Mouse (Mus musculus) midbrain, embryonic 11.5 days (tissue): Measurements from ENCODE around the gene Dpy19l3. TPM values are rescaled to one million over a fixed set of nuclear protein-coding genes. Genes with fewer than 3 reads are reported as not detected.
A peak's percentile ranks its signal among the peaks of the same experiment; 100 is the strongest.

Experiments used
- ATAC-seq: fragments of 200-750 bp; cut with Nextera tagmentation; 2 replicates; pipeline ENCODE4 v1.8.0; 2017; ENCODE audit warnings: moderate TSS enrichment, moderate library complexity; ENCODE audit not compliant: low FRiP score
- DNase-seq: peaks from one replicate; pipeline ENCODE4 v3.0.0; 2015; ENCODE audit warnings: low spot score; ENCODE audit errors: missing footprints
- H3K27ac ChIP-seq: fragments of 300-500 bp; sonication (generic); 2 replicates; pipeline ENCODE4 v1.5.1; 2014; ENCODE audit warnings: low read depth, low read length
- H3K27me3 ChIP-seq: fragments of 300-500 bp; sonication (generic); 2 replicates; pipeline ENCODE4 v1.6.1; 2014; ENCODE audit warnings: mild to moderate bottlenecking, low read length, moderate library complexity, mixed read lengths; ENCODE audit not compliant: control insufficient read depth, insufficient read depth
- H3K36me3 ChIP-seq: fragments of 300-500 bp; sonication (generic); 2 replicates; pipeline ENCODE4 v1.6.1; 2014; ENCODE audit warnings: mild to moderate bottlenecking, low read length, moderate library complexity, mixed read lengths; ENCODE audit not compliant: control insufficient read depth, insufficient read depth
- H3K4me1 ChIP-seq: fragments of 300-500 bp; sonication (generic); 2 replicates; pipeline ENCODE4 v1.6.1; 2014; ENCODE audit warnings: low read length; ENCODE audit not compliant: control insufficient read depth, insufficient read depth
- H3K4me2 ChIP-seq: fragments of 300-500 bp; sonication (generic); 2 replicates; pipeline ENCODE4 v1.6.1; 2014; ENCODE audit warnings: mild to moderate bottlenecking, moderate library complexity
- H3K4me3 ChIP-seq: fragments of 300-500 bp; sonication (generic); 2 replicates; pipeline ENCODE4 v1.5.1; 2014; ENCODE audit warnings: low read depth, low read length
- H3K9ac ChIP-seq: fragments of 300-500 bp; sonication (generic); 2 replicates; pipeline ENCODE4 v1.6.1; 2014; ENCODE audit warnings: low read length
- H3K9me3 ChIP-seq: fragments of 300-500 bp; sonication (generic); 2 replicates; pipeline ENCODE4 v1.6.1; 2016; ENCODE audit warnings: low read length; ENCODE audit not compliant: control insufficient read depth
- WGBS: fragments of 180-500 bp; shearing (Covaris S2); extraction: QIAGEN DNeasy Blood & Tissue Kit; methylation state at CpG from one replicate; pipeline ENCODE4 v1.1.7; 2014; 5-methylcytosine and 5-hydroxymethylcytosine counted together
- polyA plus RNA-seq: library from polyadenylated mRNA; unstranded; fragments of >200 nt; fragmentation: Nextera tagmentation; extraction: Ambion mirVana; gene quantifications from 2 replicates; pipeline ENCODE4 v1.2.1, GENCODE M21; 2014

Dpy19l3 gene
- polyA plus RNA-seq, 1 experiment from 2014 or later: 37.2 TPM

DNA sequence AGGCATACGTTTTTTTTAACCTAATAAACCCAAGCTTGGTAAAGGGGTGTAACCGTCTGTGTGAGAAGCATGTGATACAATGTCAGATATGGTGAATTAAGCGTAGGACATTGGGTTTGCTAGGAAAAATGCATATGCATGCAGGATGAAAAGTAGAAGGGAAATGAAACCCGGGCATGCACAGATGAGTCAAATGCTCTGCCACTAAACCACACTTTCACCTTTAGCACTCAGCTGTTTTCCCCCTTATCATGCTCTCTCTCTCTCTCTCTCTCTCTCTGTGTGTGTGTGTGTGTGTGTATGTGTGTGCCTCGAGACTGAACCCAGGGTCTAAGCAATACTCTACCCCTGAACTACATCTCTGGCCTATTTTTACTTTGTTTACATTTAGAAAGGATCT lies 11.9 kb downstream of the Dpy19l3 start:
- H3K4me1 ChIP-seq: 0 out of 2 replicates have a peak, but pooled peaks cover 3% of the 10 kb centered on the region
- H3K27ac ChIP-seq: no peak overlapping the region
- no peaks in the 10 kb centered on the region for H3K27me3 ChIP-seq
- no peak for DNase-seq
- H3K4me2 ChIP-seq: no peak overlapping the region
- no peak overlapping the region for H3K4me3 ChIP-seq
- H3K9me3 ChIP-seq: no peaks in the 10 kb centered on the region; the same call in 1 of the 2 replicates
- H3K9ac ChIP-seq: no peak overlapping the region
- 93% methylated on average over 5 of the region's 5 CpGs for WGBS
- ATAC-seq: no peak
- peaks cover 13% of the 10 kb centered on the region for H3K36me3 ChIP-seq

DNA sequence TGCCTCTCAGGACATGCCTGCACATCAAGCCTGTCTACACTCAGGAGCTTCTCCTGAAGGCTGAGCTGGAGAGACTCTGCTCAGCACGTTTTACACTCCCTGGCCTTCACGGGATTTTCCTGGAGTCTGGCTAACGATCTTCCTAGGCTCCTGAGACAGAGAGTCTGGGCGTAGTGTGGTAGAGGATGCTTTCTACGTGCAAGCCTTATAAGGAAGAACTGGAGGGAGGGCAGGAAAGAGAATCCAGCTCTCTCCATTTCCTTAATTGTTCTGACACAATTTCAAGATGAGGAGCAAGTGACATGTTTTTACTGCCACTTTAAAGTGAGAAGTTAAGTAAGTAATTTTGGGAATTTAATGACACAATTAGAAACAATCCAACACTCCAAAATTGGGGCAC lies 12.4 kb downstream of the Dpy19l3 start:
- H3K4me1 ChIP-seq: no peaks in the 10 kb centered on the region
- DNase-seq (no peak), ATAC-seq (no peak)
- H3K4me3 ChIP-seq: no peak overlapping the region
- H3K4me2 ChIP-seq: no peak overlapping the region
- H3K9me3 ChIP-seq: no peaks in the 10 kb centered on the region; the same call in 1 of the 2 replicates
- 91% methylated on average over 5 of the region's 5 CpGs for WGBS
- H3K9ac ChIP-seq: no peak overlapping the region
- H3K27ac ChIP-seq: no peak overlapping the region
- peaks cover 13% of the 10 kb centered on the region for H3K36me3 ChIP-seq
- no peaks in the 10 kb centered on the region for H3K27me3 ChIP-seq

DNA sequence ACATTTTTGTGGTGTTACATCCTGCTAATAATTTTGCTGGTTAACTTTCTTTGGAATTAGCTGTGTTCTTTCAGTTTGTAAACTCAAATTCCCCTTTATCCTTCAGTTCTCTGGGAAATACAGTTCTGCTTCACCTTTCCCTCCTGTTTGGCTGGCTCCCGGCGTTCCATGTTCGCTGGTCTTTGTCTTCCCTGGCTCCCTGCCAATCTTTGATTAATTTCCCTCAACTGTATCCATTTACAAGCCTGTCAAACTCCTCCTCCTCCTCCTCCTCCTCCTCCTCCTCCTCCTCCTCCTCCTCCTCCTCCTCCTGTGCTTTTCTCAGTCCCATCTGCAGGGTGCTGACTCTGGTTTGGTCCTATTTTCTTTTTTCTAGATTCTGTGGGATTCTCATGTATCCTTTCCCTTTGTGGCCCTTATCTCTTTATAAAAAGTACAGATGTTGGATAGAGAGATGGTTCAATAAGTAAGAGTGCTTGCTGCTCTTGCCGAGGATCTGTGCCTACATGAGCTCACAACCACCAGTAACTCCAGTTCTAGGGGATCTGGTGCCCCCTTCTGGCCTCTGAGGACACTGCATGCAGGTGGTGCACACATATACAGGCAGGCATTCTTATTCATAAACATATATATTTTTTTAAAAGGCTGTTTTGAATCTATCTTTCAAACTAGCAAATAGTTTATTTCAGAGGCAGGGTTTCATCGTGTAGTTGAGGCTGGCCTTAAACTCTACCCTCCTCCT lies 13.6 kb downstream of the Dpy19l3 start:
- peaks cover 13% of the 10 kb centered on the region for H3K36me3 ChIP-seq
- H3K9ac ChIP-seq: no peak overlapping the region
- 90% methylated on average over 5 of the region's 5 CpGs for WGBS
- no peak overlapping the region for H3K4me3 ChIP-seq
- H3K9me3 ChIP-seq: no peaks in the 10 kb centered on the region; the same call in 1 of the 2 replicates
- H3K27ac ChIP-seq: no peak overlapping the region
- DNase-seq: peak; percentile 93
- no peak overlapping the region for H3K4me2 ChIP-seq
- H3K27me3 ChIP-seq: no peaks in the 10 kb centered on the region
- no peak for ATAC-seq
- no peaks in the 10 kb centered on the region for H3K4me1 ChIP-seq

GRCm38 (mm10) chr7:35738871-35739270 lies 15.4 kb downstream of the Dpy19l3 start:
- no peaks in the 10 kb centered on the region; the same call in 1 of the 2 replicates for H3K9me3 ChIP-seq
- no peak overlapping the region for H3K27ac ChIP-seq
- no peak overlapping the region for H3K4me3 ChIP-seq
- H3K36me3 ChIP-seq: peaks cover 15% of the 10 kb centered on the region
- H3K4me2 ChIP-seq: no peak overlapping the region
- DNase-seq (no peak), ATAC-seq (no peak)
- no peak overlapping the region for H3K9ac ChIP-seq
- H3K4me1 ChIP-seq: no peaks in the 10 kb centered on the region
- H3K27me3 ChIP-seq: no peaks in the 10 kb centered on the region

GRCm38 (mm10) chr7:35733313-35734050 lies 20.8 kb downstream of the Dpy19l3 start:
- Histone ChIP-seq H3K9ac (no peak overlapping the region), H3K4me3 (no peak overlapping the region), H3K9me3 (no peaks in the 10 kb centered on the region), H3K36me3 (peaks cover 18% of the 10 kb centered on the region), H3K4me1 (no peaks in the 10 kb centered on the region), H3K4me2 (no peak overlapping the region), H3K27me3 (no peaks in the 10 kb centered on the region), H3K27ac (no peak overlapping the region)
- no peak for DNase-seq
- 88% methylated on average over 14 of the region's 14 CpGs for WGBS
- no peak for ATAC-seq

- Histone ChIP-seq H3K36me3 (peaks cover 15% of the 10 kb centered on the region), H3K4me2 (no peak overlapping the region), H3K4me3 (no peak overlapping the region), H3K9ac (no peak overlapping the region), H3K27me3 (no peaks in the 10 kb centered on the region), H3K27ac (no peak overlapping the region), H3K9me3 (no peaks in the 10 kb centered on the region), H3K4me1 (no peaks in the 10 kb centered on the region)
- ATAC-seq (no peak), DNase-seq (no peak)
- WGBS: 80% methylated on average over 10 of the region's 10 CpGs
Observed at GRCm38 (mm10) chr7:35732585-35733059, 21.6 kb downstream of the Dpy19l3 start.

- Histone ChIP-seq H3K27ac (no peak overlapping the region), H3K4me3 (no peak overlapping the region), H3K36me3 (peaks cover 21% of the 10 kb centered on the region), H3K4me2 (no peak overlapping the region), H3K27me3 (no peaks in the 10 kb centered on the region), H3K4me1 (no peaks in the 10 kb centered on the region), H3K9ac (no peak overlapping the region), H3K9me3 (no peaks in the 10 kb centered on the region)
- ATAC-seq (no peak), DNase-seq (no peak)
- WGBS: 90% methylated on average over 9 of the region's 9 CpGs
Observed at GRCm38 (mm10) chr7:35729621-35730031, 24.6 kb downstream of the Dpy19l3 start.

GRCm38 (mm10) chr7:35728376-35728775 lies 25.9 kb downstream of the Dpy19l3 start:
- no peak overlapping the region for H3K4me3 ChIP-seq
- no peak for ATAC-seq
- WGBS: 95% methylated on average over 12 of the region's 12 CpGs
- H3K4me1 ChIP-seq: no peaks in the 10 kb centered on the region
- no peak overlapping the region for H3K4me2 ChIP-seq
- DNase-seq: no peak
- no peak overlapping the region for H3K9ac ChIP-seq
- no peaks in the 10 kb centered on the region for H3K27me3 ChIP-seq
- H3K9me3 ChIP-seq: no peaks in the 10 kb centered on the region
- no peak overlapping the region for H3K27ac ChIP-seq
- peaks cover 22% of the 10 kb centered on the region for H3K36me3 ChIP-seq

DNA sequence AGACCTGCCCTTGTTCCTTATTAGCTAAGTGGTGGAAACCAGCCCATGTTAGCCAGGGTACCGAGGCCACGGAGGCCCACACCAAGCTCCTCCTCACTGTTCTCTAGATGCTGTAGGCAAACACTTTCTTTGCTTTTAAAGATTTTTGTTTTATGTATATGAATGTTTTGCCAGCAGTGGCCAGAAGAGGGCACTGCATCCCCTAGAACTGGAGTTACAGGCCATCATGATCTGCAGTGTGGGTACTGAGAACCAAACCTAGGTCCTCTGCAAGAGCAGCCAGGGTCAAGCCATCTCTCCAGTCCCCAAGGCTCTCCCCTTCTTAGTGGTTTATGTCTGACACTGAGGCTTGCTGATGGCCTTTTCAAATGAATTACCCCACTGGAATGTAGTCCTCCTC lies 31.2 kb downstream of the Dpy19l3 start:
- Histone ChIP-seq H3K27ac (no peak overlapping the region), H3K36me3 (peaks cover 23% of the 10 kb centered on the region), H3K27me3 (no peaks in the 10 kb centered on the region), H3K4me2 (no peak overlapping the region), H3K9ac (no peak overlapping the region), H3K4me1 (no peaks in the 10 kb centered on the region), H3K4me3 (no peak overlapping the region), H3K9me3 (no peaks in the 10 kb centered on the region)
- no peak for ATAC-seq
- 92% methylated on average over 2 of the region's 2 CpGs for WGBS
- no peak for DNase-seq
